Mouse (Mus musculus): ENCODE measurements around the gene Otub1.

DNA sequence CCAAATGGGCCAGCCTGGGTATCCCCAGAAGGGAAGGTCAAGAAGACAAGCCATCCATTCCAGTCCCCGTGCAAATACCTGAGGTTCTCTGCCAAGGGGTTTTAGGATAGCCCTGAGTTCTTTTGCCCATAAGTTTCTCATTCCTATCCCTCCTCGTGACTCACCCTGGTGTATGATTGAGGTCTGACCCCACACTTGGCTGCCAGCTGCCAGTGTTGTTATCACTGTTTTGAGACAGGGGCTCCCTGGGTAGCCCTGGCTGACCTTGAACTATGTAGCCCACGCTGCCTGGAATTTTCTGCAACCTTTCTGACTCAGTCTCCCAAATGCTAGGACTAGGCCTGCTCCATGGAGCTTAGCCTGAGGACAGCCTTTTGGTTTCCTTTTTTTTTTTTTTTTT, 45.1 kb downstream of the Otub1 start:
- TF ChIP-seq CTCF (IDR thresholded peaks at IDR 0.05; ENCODE audit: extremely low read depth, insufficient read depth, low read length) (no peak), POLR2A (IDR thresholded peaks at IDR 0.05; ENCODE audit: extremely low read depth, insufficient read depth, low read length) (no peak)
